Mouse (Mus musculus) neural tube, embryonic 14.5 days (tissue): ENCODE measurements around the gene Itgam. TPM values are rescaled to one million over a fixed set of nuclear protein-coding genes. Genes with fewer than 3 reads are reported as not detected.

Source experiments
- polyA plus RNA-seq: library from polyadenylated mRNA; unstranded; fragments of >200 nt; fragmentation: Nextera tagmentation; extraction: Ambion mirVana; gene quantifications from 2 replicates; pipeline ENCODE4 v1.2.1, GENCODE M21; 2014

Itgam gene
- polyA plus RNA-seq, 1 experiment from 2014 or later = 0.25 TPM

Other genes with a start within 250 kb of the Itgam start
- 9.8 and 13.5 TPM in 2 replicates for gene Stx4a, start 238.3 kb upstream of the Itgam start, polyA plus RNA-seq
- 65.9 and 66.9 TPM in 2 replicates for gene Stx1b, start 238.1 kb upstream of the Itgam start, polyA plus RNA-seq
- gene Zfp646, start 186.4 kb upstream of the Itgam start, polyA plus RNA-seq = 12.0 and 13.1 TPM in 2 replicates
- 29.7 and 30.7 TPM in 2 replicates for gene Zfp668, start 185.8 kb upstream of the Itgam start, polyA plus RNA-seq
- gene Prss53, start 171.7 kb upstream of the Itgam start, polyA plus RNA-seq = 0.37 and 0.57 TPM in 2 replicates
- gene Gm21974, start 167.2 kb upstream of the Itgam start, polyA plus RNA-seq = 0.40 and 0.54 TPM in 2 replicates
- 59.2 and 81.7 TPM in 2 replicates for gene Vkorc1, start 167.0 kb upstream of the Itgam start, polyA plus RNA-seq
- 58.0 and 65.8 TPM in 2 replicates for gene Bckdk, start 158.6 kb upstream of the Itgam start, polyA plus RNA-seq
- gene Kat8, start 150.1 kb upstream of the Itgam start, polyA plus RNA-seq = 48.6 and 49.4 TPM in 2 replicates
- 0.39 TPM in 1 of 2 replicates, not detected in the other for gene Prss8, start 132.5 kb upstream of the Itgam start, polyA plus RNA-seq
- gene Prss36, start 115.9 kb upstream of the Itgam start, polyA plus RNA-seq = 14.4 and 14.8 TPM in 2 replicates
- 47.6 and 52.2 TPM in 2 replicates for gene Fus, start 95.2 kb upstream of the Itgam start, polyA plus RNA-seq
- 4.6 and 6.1 TPM in 2 replicates for gene Pycard, start 68.8 kb upstream of the Itgam start, polyA plus RNA-seq
- not detected in 2 replicates for gene Trim72, start 58.7 kb upstream of the Itgam start, polyA plus RNA-seq
- gene Gm49368, start within 50 bp of the Itgam start, polyA plus RNA-seq = not detected in 2 replicates
- 0.15 TPM in 1 of 2 replicates, not detected in the other for gene Itgax, start 66.9 kb downstream of the Itgam start, polyA plus RNA-seq
- not detected in 2 replicates for gene Itgad, start 91.7 kb downstream of the Itgam start, polyA plus RNA-seq
- 0.86 TPM in 1 of 2 replicates, not detected in the other for gene Cox6a2, start 143.7 kb downstream of the Itgam start, polyA plus RNA-seq
- 9.0 and 10.7 TPM in 2 replicates for gene Armc5, start 174.7 kb downstream of the Itgam start, polyA plus RNA-seq
- gene 9130023H24Rik, start 175.4 kb downstream of the Itgam start, polyA plus RNA-seq = 9.5 and 9.7 TPM in 2 replicates
- gene Tgfb1i1, start 184.2 kb downstream of the Itgam start, polyA plus RNA-seq = 15.2 and 24.7 TPM in 2 replicates
- gene Slc5a2, start 203.0 kb downstream of the Itgam start, polyA plus RNA-seq = not detected in 2 replicates
- 25.9 and 27.9 TPM in 2 replicates for gene BC017158, start 235.5 kb downstream of the Itgam start, polyA plus RNA-seq